Mouse (Mus musculus): ENCODE measurements around the gene Akr1c21. TPM values are rescaled to one million over a fixed set of nuclear protein-coding genes. Genes with fewer than 3 reads are reported as not detected.
"Not testable (repeated sequence)": the region's sequence is repeated elsewhere in the genome, so short reads cannot be mapped to it uniquely, and the experiment has no call there.

Akr1c21 gene
- polyA plus RNA-seq (2015; fragmentation: Nextera tagmentation; extraction: Ambion mirVana) = not detected in 2 replicates

DNA sequence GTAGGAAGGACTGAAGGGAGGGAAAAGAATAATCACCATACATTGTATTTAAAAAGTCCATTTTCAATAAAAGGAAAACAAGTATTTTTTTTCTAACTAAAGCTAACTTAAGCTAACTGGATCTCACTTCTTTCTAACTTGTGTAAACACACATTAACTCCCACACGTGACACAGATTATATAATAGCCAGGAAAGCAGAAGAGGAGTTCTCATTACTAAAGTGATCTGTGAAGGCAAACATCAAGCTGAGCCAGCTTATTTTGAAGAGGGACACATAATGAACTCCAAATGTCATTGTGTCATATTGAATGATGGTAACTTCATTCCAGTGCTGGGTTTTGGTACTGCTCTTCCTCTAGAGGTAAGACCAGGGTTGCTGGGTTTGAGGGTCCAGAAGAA lies at the start of gene Akr1c21:
Gene Akr1c21 (plus strand): TSS at position 205 of the 400 bp plus-strand sequence.
- Histone ChIP-seq H3K4me1 (replicated peaks; ENCODE audit: control insufficient read depth, insufficient read depth, low read length) (no peaks in the 10 kb centered on the region), H3K27me3 (replicated peaks; ENCODE audit: control insufficient read depth, insufficient read depth, low read length) (no peaks in the 10 kb centered on the region), H3K9ac (ENCODE audit: low read depth, low read length) (no peak within 1 kb of the TSS), H3K4me2 (replicated peaks; ENCODE audit: low read depth) (no peak within 1 kb of the TSS), H3K4me3 (ENCODE audit: low read depth, low read length) (no peak within 1 kb of the TSS), H3K9me3 (ENCODE audit: control insufficient read depth) (no peaks in the 10 kb centered on the region; the same call in 1 of the 2 replicates), H3K36me3 (ENCODE audit: control insufficient read depth, insufficient read depth) (no peaks in the 10 kb centered on the region), H3K27ac (ENCODE audit: low read depth, low read length) (no peak within 1 kb of the TSS)
- TF ChIP-seq CTCF (IDR thresholded peaks at IDR 0.05; ENCODE audit: low read depth) = no peak
- no peak for ATAC-seq
- 55% methylated on average over 1 of the region's 1 CpGs for WGBS

DNA sequence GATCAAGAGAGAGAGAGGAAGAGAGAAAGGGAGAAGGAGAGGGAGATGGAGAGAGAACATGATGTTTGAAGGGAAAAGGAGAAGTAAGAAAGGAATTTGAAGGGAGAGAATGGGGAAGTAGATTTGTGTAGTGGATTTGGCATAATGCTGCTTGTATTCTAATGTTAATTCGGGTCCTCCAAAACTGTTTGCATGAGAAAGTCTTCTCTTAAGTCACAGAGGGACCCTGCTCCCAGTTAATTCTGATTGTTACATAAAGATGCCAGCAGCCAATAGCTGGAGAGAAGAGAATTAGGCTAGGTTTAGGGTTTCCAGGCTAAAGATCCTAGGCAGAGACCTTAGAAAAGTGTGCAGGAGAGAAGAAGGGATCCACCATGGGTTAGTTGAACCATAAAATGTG lies 14.7 kb upstream of the Akr1c21 start:
- Histone ChIP-seq H3K4me2 (replicated peaks; ENCODE audit: low read depth) (no peak overlapping the region), H3K9ac (ENCODE audit: low read depth, low read length) (no peak overlapping the region), H3K27ac (ENCODE audit: low read depth, low read length) (no peak overlapping the region), H3K4me1 (replicated peaks; ENCODE audit: control insufficient read depth, insufficient read depth, low read length) (no peaks in the 10 kb centered on the region), H3K9me3 (ENCODE audit: control insufficient read depth) (no peaks in the 10 kb centered on the region), H3K27me3 (replicated peaks; ENCODE audit: control insufficient read depth, insufficient read depth, low read length) (no peaks in the 10 kb centered on the region), H3K4me3 (ENCODE audit: low read depth, low read length) (no peak overlapping the region), H3K36me3 (ENCODE audit: control insufficient read depth, insufficient read depth) (no peaks in the 10 kb centered on the region)
- no peak for TF ChIP-seq CTCF (IDR thresholded peaks at IDR 0.05; ENCODE audit: low read depth)
- 74% methylated on average over 1 of the region's 1 CpGs for WGBS
- no peak for ATAC-seq

DNA sequence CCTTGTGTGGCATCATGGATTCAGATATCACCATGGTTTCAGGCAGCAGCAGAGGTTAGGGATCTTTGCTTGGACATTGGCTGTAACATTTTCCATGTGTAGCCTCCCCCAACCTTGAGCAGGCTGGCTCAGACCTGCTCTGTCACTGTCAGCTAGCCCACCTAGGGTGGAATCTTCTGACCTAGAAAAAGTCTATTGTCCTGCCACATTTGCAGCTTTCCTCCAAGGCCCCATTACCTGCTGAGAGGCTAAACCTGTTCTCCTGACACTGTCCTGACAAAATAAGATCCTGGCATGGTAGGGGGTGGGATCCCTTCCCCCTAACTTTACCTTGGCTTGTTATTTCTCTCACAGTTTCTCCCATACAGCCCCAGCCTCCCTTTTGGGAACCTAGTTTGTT lies 13.4 kb upstream of the Akr1c21 start:
- Histone ChIP-seq H3K4me2 (replicated peaks; ENCODE audit: low read depth) (no peak overlapping the region), H3K27me3 (replicated peaks; ENCODE audit: control insufficient read depth, insufficient read depth, low read length) (no peaks in the 10 kb centered on the region), H3K4me1 (replicated peaks; ENCODE audit: control insufficient read depth, insufficient read depth, low read length) (no peaks in the 10 kb centered on the region), H3K36me3 (ENCODE audit: control insufficient read depth, insufficient read depth) (no peaks in the 10 kb centered on the region), H3K4me3 (ENCODE audit: low read depth, low read length) (no peak overlapping the region), H3K9me3 (ENCODE audit: control insufficient read depth) (no peaks in the 10 kb centered on the region), H3K27ac (ENCODE audit: low read depth, low read length) (no peak overlapping the region), H3K9ac (ENCODE audit: low read depth, low read length) (no peak overlapping the region)
- no peak for ATAC-seq
- no peak for TF ChIP-seq CTCF (IDR thresholded peaks at IDR 0.05; ENCODE audit: low read depth)

- no peak overlapping the region for H3K4me2 ChIP-seq (replicated peaks; ENCODE audit: low read depth)
- H3K9ac ChIP-seq (ENCODE audit: low read depth, low read length) = no peak overlapping the region
- no peaks in the 10 kb centered on the region for H3K4me1 ChIP-seq (replicated peaks; ENCODE audit: control insufficient read depth, insufficient read depth, low read length)
- H3K4me3 ChIP-seq (ENCODE audit: low read depth, low read length) = no peak overlapping the region
- H3K27me3 ChIP-seq (replicated peaks; ENCODE audit: control insufficient read depth, insufficient read depth, low read length) = no peaks in the 10 kb centered on the region
- WGBS = 85% methylated on average over 2 of the region's 2 CpGs
- no peaks in the 10 kb centered on the region for H3K36me3 ChIP-seq (ENCODE audit: control insufficient read depth, insufficient read depth)
- TF ChIP-seq CTCF (IDR thresholded peaks at IDR 0.05; ENCODE audit: low read depth) = no peak
- H3K27ac ChIP-seq (ENCODE audit: low read depth, low read length) = no peak overlapping the region
- ATAC-seq = no peak
- H3K9me3 ChIP-seq (ENCODE audit: control insufficient read depth) = no peaks in the 10 kb centered on the region
Observed at GRCm38 (mm10) chr13:4565996-4566395, 7.9 kb upstream of the Akr1c21 start.

DNA sequence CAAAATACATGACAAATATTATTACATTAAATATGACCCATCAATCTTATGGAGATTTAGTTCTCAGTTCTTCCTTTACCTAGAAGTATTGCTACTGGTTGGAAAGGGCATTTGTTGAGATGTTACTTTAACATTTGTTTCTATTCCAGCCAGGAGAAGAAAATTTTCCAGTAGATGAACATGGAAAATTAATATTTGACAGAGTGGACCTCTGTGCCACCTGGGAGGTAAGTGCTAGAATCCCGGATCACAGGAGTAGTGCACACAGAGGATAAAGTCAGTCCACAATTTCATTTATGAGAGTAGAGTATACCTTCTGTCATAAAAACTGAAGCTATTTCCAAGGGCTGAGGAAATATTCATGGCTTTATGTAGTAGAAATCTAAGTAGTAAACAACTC lies 3.0 kb downstream of the Akr1c21 start:
- Histone ChIP-seq H3K27me3 (replicated peaks; ENCODE audit: control insufficient read depth, insufficient read depth, low read length) (no peaks in the 10 kb centered on the region), H3K4me3 (ENCODE audit: low read depth, low read length) (no peak overlapping the region), H3K9me3 (ENCODE audit: control insufficient read depth) (no peaks in the 10 kb centered on the region; the same call in 1 of the 2 replicates), H3K4me2 (replicated peaks; ENCODE audit: low read depth) (no peak overlapping the region), H3K27ac (ENCODE audit: low read depth, low read length) (no peak overlapping the region), H3K4me1 (replicated peaks; ENCODE audit: control insufficient read depth, insufficient read depth, low read length) (no peaks in the 10 kb centered on the region), H3K9ac (ENCODE audit: low read depth, low read length) (no peak overlapping the region), H3K36me3 (ENCODE audit: control insufficient read depth, insufficient read depth) (no peaks in the 10 kb centered on the region)
- no peak for TF ChIP-seq CTCF (IDR thresholded peaks at IDR 0.05; ENCODE audit: low read depth)
- 88% methylated on average over 1 of the region's 1 CpGs for WGBS
- no peak for ATAC-seq

- H3K9ac ChIP-seq (ENCODE audit: low read depth, low read length); ATAC-seq: not testable (repeated sequence)
- 54% methylated on average over 3 of the region's 3 CpGs for WGBS
Observed at GRCm38 (mm10) chr13:4603431-4603830, 29.6 kb downstream of the Akr1c21 start.

GRCm38 (mm10) chr13:4606821-4607220 lies 32.9 kb downstream of the Akr1c21 start:
- H3K9ac ChIP-seq (ENCODE audit: low read depth, low read length) = no peak overlapping the region
- H3K4me2 ChIP-seq (replicated peaks; ENCODE audit: low read depth) = no peak overlapping the region
- H3K27ac ChIP-seq (ENCODE audit: low read depth, low read length) = no peak overlapping the region
- H3K4me1 ChIP-seq (replicated peaks; ENCODE audit: control insufficient read depth, insufficient read depth, low read length) = no peaks in the 10 kb centered on the region
- 40% methylated on average over 4 of the region's 4 CpGs for WGBS
- peak; percentile 87 for ATAC-seq
- no peaks in the 10 kb centered on the region for H3K27me3 ChIP-seq (replicated peaks; ENCODE audit: control insufficient read depth, insufficient read depth, low read length)
- no peak for TF ChIP-seq CTCF (IDR thresholded peaks at IDR 0.05; ENCODE audit: low read depth)
- 0 out of 2 replicates have a peak, but pooled peaks cover 4% of the 10 kb centered on the region for H3K36me3 ChIP-seq (ENCODE audit: control insufficient read depth, insufficient read depth)
- no peaks in the 10 kb centered on the region for H3K9me3 ChIP-seq (ENCODE audit: control insufficient read depth)
- H3K4me3 ChIP-seq (ENCODE audit: low read depth, low read length) = no peak overlapping the region

More at GRCm38 (mm10) chr13:4603431-4603830, 29.6 kb downstream of the Akr1c21 start:
- H3K4me1 ChIP-seq (replicated peaks; ENCODE audit: control insufficient read depth, insufficient read depth, low read length); H3K27me3 ChIP-seq (replicated peaks; ENCODE audit: control insufficient read depth, insufficient read depth, low read length); H3K4me3 ChIP-seq (ENCODE audit: low read depth, low read length); H3K27ac ChIP-seq (ENCODE audit: low read depth, low read length); H3K4me2 ChIP-seq (replicated peaks; ENCODE audit: low read depth); H3K9me3 ChIP-seq (ENCODE audit: control insufficient read depth): not testable (repeated sequence)
- H3K36me3 ChIP-seq (ENCODE audit: control insufficient read depth, insufficient read depth) = peaks cover 20% of the 10 kb centered on the region

Measured in intestine, postnatal 0 days (tissue).